Mouse (Mus musculus) layer of hippocampus, postnatal 25 days (tissue): ENCODE results near the gene Gpr4. TPM values are rescaled to one million over a fixed set of nuclear protein-coding genes. Genes with fewer than 3 reads are reported as not detected.
A peak's percentile ranks its signal among the peaks of the same experiment; 100 is the strongest.

Experiments
- DNase-seq, 2 experiments: peaks; one replicate each; pipeline ENCODE4 v3.0.0; 2022; ENCODE audit warnings: mixed read lengths in 2 of 2, low spot score in 1 of 2; ENCODE audit errors: extremely low spot score in 1 of 2
- total RNA-seq, 2 experiments: library from RNA; stranded (reverse); gene quantifications; 2 replicates each; pipeline ENCODE4 v1.2.3; 2021

The Gpr4 gene
- total RNA-seq, 2 experiments from 2014 or later = 2.2 to 2.5 TPM

DNA sequence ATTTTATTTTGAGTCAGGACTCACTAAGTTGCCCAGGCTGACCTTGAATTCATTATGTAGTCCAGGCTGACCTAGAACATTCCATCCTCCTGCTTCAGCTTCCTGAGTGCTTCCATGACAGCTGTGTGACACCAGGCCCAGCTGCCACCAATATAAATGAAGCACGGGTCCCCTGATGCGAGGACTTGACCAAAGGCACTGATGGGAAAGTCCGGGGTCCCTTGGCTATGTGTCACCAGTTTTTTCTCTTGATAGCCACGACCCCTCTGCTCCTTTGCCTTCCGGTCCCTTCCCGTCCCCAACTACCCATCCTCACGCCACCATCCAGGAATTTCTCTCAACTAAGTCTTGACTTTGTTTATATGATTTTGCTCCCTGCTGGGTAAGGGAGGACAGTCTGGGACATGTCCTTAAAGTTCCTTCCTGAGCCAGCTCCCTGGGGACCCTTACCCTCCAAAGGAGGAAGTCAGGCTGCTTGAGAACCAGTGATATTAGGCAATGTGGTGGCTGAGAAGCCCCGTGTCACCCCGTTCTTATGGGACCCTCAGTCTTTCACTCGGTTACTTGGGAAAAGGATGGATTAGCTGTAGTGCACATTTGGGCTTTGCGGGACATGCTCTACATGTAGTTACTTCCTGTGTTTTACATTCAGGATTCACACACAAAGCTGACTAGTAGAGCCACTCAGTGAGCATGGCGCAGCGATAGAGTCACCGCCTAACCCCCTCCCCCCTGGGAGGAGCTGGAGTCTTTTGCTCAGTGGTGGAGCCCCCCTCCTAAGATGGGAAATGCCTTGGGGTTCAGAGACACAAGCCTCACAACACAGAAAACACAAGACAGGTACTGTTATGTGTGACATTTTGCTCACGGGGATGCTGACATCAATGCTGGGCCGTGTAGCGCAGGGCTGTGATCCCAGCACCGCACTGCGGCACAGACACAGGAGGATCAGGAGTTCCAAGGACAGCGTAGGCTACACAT, 14.8 kb downstream of the Gpr4 start:
- DNase-seq = peak; percentile 33 to 53

DNA sequence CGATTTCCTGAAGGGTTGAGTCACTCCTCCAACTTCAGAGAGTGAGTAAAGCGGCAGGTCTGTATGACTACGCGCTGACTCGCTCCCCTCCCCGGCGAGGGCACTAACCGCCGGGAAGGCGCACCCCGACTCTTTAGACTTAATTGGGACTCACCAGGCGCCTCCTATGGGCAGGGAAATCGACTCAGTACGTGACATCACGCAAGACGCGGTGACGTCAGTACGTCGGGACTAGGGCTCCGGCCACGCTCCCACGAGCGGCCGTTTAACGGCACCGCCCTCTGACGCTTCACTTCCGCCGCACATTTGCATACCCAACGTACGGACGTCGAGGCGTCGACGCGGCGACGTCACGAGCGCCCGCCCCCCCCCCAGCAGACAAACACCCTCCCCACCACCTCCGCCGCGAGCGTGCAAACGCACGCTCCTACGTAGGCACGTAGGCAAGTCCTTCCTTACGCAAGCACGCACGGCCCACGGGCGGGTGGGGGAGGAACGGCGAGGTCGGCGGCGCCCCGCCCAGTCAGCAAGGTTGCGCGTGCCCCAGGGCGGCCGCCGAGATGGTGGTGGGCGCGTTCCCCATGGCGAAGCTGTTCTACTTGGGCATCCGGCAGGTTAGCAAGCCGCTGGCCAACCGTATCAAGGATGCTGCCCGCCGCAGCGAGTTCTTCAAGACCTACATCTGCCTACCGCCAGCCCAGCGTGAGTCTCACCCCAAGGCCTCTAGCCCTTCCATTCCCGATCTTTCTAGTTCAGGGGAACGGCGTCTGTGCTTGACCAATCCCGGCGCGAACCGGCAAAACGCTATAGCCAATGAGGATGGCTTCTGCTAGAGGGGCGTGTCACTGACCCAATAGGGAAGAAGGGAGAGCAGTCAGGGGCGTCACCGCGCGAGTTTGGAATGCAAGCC, 15.8 kb downstream of the Gpr4 start, which contains the start of gene Opa3:
Gene Opa3, plus strand, starts transcription at position 452 of the 910 bp plus-strand sequence.
- peak; percentile 98 to 99 for DNase-seq

DNA sequence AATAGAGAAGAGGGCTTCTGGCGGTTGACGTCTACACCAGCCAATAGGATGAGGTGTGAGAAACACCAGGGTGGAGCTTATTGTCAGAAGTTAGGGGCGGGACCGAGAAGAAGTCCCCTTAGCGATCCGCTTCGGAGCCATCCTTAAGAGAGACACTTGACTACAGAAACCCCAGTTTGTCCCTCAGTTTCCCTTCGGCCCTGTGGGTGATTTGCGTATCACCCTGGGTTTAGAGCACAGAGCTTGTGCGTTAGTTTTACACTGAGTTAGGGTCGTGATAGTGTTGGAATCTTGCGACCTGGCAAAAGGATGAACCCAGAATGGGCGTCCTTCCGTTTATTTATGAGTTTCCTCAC, 16.4 kb downstream of the Gpr4 start:
- DNase-seq = no peak

DNA sequence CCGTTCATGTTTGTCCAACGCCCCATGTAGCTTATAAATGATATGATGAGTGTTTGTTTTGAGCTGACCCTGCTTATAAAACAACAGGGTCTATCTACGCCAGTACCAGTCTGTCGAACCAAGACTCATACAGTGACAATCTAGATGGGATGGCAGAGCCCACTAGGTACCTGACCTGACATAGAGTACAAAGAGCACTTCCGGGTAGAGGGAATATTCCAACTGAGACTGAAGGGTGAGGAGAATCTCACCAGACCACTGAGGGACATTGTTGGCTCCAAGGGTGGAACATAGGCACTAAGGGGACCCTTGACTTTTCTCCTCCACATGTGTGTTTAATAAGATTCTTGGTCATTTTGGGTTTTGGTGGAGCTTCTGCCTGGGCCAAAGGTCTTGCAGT, 17.1 kb downstream of the Gpr4 start:
- DNase-seq = no peak

DNA sequence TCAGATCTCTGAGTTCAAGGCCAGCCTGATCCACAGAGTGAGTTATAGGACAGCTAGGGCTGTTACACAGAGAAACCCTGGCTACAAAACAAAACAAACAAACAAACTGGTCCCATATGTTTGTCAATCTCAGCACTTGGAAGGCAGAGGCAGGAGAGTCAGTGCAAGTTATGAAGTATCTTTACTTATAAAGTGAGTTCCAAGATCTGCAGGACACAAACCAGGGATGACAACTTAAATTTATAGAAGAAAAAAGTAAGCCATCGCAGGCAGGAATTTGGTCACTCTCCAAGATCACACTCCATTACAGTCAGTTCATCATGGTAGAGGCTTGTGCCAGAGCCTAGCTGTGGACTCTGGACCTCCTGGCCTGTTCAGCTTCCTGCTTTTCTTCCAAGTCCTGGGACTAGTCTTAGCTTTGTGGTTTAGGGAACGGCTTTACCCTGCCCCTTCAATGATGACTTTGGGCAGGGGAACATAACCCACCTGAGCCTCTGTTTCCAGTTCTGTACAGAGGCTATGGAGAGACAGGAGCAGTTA, 17.8 kb downstream of the Gpr4 start:
- no peak for DNase-seq

DNA sequence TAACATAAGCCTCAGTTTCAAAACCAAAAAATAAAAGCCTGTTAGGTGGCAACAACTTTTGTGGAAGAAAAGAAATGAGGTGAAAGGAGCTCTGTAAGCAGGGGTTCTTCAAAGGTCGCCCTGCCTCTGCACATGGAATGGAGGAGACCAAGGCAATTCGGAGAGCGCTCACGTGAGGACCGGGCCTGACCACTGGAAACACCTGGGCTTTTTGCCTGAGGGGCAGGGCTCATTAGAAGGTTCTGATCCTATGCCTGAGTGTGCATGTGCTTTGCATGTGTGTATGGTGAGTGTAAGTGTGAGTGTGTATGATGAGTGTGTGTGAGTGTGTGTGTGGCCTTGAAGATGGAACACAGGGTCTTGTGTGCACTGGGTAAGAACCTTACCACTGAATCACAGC, 18.6 kb downstream of the Gpr4 start:
- DNase-seq = no peak

DNA sequence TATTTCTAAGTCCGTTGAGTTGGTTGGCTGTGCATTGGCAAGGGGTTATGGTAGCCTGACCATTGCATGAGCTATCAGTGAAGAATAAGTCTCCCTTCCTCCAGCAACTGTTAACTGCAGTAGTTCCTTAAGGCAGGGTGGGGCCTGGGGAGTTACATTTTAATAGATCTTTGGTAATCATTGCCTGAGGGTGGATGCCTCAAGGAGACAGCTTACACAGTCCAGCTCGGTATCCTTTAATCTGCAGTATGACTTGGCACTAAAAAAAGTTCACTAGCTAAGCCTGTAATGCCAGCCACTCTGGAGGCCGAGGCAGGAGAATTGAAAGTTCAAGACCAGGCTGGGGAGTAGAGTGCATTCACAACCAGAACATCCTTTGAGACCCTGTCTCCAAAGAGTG, 19.5 kb downstream of the Gpr4 start:
- no peak for DNase-seq

DNA sequence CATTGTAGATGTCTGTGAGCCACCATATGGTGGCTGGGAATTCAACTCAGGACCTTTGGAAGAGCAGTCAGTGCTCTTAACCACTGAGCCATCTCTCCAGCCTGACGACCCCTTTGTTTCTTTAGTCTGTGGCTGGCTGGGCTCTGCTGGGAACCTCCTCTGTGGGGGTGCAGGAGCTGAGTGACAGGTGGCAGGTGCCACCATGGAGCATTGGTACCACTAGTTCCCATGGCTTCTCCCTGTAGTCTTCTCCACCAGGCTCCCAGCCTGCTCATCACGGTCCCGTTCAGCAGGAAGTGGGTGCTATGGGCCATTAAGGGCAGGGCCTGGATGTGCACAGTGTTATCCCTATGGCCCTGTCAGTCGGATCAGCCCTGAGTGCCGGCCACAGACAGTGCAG, 22.3 kb downstream of the Gpr4 start:
- no peak for DNase-seq

DNA sequence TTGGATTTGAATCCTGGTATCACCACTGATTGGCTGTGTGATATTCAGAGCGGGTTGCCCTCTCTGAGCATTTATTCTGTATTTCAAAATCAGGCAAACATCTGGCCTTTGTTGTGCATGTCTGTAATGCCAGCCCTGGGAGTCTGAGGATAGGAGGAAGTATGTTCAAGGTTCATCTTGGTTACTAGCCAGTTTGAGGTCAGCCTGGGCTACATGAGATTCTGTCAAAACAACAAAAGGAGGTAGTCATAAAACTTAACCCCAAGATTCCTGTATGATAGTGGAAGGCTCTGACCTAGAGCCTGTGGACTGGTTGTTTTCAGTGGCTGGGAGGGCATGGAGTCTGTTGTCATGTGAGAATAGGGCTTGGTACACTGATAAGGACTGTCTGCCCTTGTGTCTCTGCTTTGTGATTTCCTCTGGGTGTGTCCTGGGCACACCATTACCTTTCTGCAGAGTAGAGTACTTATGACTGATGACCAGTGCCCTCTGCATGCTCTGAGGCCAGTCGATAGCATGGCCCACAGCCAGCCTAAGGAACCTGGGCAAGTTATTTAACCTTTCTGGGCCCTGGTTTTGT, 22.8 kb downstream of the Gpr4 start:
- DNase-seq = no peak

DNA sequence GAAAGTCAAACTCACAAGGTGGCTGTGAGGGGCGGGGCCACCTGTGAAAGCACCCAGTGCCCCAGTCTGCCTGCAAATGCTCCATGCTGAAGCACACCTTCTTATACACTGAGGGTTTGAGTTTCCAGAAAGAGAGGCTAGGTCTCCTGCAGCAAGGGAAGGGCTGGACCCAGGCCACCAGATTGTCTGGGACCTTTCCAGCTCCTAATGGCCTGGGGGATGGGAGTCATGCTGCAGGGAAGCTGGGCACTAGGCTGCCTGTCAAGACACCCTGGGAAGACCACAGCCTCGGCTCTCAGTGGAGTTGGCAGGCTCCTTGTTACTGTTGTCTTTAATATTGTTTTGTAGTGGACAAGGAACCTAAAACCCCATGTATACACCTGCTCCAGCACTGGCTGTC, 24.1 kb downstream of the Gpr4 start:
- DNase-seq = no peak

DNA sequence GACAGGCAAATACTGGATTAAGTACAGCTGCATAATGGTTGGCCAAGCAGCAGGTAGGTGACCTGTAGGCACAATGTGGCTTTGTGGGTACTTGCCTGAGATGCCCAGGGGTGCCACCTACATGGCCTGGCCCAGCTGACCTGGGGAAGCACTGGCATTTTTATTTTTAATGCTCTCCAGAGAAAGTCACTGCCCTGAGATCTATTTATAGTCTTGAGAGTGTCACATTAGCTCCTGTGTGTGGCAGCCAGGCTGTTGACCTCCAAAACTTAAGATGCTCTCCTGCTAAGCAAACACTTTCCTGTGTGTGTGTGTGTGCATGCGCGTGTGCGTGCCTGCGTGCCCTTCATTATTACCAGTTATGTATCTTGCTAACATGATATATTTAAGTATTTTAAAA, 26.0 kb downstream of the Gpr4 start:
- DNase-seq = no peak

DNA sequence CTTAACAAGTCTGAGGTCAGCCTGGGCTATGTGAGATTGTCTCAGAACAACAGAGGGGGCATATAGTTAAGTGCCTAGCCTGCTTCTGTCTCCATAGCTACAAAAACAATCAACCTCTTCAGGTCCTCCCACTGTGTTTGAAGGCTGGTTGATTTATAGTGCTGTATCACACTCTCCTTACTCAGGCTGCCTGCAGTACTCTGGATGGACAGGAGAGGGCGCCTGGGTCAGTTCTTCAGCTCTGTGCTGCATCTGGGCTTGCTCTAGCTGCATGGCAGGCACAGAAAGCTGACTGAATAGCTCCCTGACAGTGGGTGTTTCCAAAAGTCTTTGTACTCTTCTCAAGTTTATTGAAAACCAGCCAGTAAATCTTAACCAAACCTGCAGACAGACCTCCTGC, 27.1 kb downstream of the Gpr4 start:
- DNase-seq = peak; percentile 89 to 98

DNA sequence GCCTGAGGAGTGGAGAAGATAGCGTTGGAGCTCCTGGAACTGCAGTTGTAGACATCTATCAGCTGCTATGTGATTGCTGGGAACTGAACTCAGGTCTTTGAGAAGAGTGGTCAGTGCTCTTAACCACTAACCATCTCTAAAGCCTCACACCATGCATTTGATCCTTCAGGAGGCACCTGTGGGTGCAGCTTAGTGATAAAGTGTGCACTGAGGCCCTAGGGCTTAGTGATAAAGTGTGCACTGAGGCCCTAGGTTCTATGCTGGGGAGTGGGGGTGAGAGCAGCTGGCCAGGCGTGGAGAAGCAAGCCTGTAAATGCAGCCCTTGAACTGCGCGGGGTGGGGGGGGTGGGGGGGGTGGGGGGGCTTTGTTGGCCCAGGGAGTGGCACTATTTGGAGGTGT, 27.6 kb downstream of the Gpr4 start:
- DNase-seq = no peak

DNA sequence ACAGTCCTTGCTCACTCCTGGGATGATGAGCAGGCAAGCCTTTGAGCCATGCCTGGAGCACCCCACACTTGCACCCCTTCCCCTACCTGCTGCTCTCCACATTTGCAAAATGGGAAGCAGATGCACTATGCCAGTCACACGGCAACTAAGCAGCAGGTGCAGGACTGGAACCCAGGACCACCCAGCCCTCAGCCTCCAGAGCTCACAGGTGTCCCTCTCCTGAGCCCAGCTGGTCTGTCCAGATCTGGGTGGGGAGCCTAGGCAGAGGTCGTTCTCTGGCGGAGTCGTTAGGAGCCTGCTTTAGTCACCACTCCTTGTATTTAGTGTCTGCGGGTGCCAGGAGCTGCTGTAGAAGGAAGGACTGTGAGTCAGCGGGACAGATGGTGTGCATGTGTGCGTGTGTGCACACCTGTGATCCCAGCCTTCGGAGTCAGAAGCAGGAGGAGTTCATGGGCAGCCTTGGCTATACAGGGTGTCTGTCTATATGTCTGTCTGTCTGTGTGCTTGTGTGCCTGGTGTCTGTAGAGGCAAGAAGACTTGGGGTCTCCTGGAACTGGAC, 28.6 kb downstream of the Gpr4 start:
- no peak for DNase-seq

DNA sequence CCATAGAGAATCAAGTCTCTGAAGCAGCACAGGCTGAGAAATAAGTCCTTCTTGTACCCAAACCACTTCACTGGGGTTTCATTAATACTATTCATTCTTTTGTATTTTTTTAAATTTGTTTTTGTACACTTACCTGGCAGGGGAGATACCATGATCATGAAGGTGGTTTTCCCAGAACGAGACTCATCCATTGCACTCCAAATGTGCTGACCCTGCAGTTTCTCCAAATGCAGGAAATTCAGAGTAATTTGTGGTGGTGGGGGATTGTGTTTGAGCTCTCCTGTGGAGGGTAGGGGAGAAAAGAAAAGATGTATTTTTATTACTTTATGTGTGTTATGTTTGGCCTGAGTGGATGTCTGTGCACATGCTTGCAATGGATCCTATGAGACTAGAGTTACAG, 29.7 kb downstream of the Gpr4 start:
- no peak for DNase-seq

DNA sequence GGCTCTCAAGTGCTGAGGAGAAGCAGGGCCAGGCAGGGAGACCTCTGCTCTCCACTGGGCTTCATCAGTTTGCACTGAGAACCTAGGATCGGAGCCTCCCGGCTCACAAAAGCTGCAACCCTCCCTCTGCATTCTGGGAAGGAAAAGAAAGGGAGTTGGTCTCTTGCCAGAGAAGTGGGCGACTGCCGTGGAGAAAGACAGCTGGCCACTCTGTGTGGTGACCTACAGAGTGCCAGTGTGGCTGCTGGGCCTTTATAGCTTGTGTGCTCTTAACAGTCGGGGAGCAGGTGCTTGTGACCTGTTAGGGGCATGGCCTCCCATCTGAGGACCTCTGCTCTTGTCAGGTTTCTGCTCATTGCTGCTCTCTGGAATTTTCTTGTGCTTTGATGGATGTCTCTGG, 31.5 kb downstream of the Gpr4 start:
- DNase-seq = no peak

DNA sequence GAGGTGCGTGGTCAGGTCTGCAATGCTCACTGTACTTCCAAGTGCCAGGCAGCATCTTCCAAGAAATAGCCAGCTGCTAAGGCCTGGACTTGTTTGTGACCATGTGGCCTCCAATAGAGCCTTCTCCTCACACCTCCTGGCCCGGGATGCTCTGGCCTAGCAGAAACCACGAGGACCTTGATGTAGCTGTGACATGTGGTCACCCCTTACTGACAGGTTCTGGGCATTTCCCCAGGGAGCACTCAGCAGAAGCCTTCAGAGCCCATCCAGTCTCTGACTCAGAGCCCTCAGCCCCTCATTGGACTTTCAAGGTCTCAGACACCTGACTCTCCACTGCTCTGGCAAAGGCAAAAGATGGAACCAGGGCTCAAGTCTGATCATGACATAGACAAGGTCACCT, 32.7 kb downstream of the Gpr4 start:
- DNase-seq = no peak

DNA sequence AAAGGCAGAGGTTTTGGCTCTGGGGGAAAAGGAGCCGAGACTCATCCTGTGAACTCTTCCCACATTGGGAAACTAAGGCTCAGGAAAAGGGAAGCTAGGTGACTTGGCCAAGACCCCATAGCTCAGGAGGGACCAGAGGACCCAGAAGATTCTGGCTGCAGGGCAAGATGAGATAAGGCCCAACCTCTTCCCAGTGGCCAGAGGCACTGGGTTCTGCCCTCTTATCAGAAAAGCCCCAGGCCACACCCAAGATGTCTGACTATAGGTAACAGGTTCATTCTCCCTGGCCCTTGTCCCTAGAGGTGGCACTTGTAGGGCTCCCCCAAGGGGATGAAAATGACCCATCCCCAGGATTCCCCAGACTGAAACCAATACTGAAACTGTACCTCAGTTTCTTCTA, 34.5 kb downstream of the Gpr4 start:
- DNase-seq = no peak

DNA sequence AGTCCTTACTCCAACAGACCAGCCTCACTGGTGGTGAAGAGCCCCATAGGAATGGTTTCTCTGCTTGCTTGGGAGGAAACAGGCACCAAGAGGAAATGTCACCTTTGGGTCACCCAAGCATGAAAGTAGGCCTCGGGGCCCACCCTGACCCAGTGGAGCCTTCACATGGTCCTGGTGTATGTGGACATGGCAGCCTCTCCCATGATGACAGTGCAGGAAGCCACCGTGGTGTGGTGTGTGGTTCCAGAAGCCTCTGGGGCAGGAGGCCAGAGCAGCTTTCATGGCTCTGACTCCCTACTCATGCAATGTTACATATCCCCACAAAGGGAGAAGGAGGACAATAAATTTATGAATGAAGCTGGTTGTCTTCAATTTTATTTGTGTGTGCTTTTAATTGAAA, 35.2 kb downstream of the Gpr4 start:
- no peak for DNase-seq

DNA sequence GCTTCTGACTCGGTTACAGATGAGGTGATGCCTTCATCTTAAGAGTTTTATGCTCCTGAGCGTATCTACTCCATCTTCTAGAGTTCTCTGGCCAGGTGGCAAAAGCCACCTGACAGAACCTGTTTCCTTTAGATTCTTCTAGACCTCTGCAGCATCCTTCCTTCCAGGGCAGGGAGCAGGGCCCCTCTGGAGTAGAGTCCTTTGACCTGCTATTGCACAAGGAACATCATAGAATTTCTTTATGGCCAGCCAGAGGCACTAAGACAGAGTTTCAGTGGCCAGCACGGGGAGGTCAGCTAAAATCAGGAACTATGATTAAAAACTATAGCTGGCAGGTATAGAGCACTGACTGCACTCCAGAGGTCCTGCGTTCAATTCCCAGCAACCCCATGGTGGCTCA, 39.7 kb downstream of the Gpr4 start:
- DNase-seq = no peak
